Comparison of ENCODE assay signal across 18 mouse cellular contexts in genomic region chr9:47876557-47877206, GRCm38 (mm10).
DNase-seq lines count a peak whose midpoint lies in the region; ATAC-seq and TF ChIP-seq lines count a peak whose summit lies in the region.
"Had no signal": no experiment of that assay in that cellular context is flagged by ENCODE, and none has a peak within 500 bp of the region (broad histone marks: within the 10 kb centered on the region; RNA-seq: fewer than 3 reads in every experiment).

No protein-coding gene starts in this region.

- no peaks in the 10 kb centered on the region for H3K27me3 ChIP-seq in neural tube, embryonic 13.5 days
- H3K27me3 ChIP-seq in forebrain, embryonic 16.5 days (replicated peaks; ENCODE audit: control insufficient read depth, insufficient read depth, low read length), result no peaks in the 10 kb centered on the region
- H3K27me3 ChIP-seq in neural tube, embryonic 15.5 days (replicated peaks), result 0 out of 2 replicates have a peak, but pooled peaks cover 3% of the 10 kb centered on the region

- 50% methylated on average over 10 of the region's 10 CpGs for WGBS in neural tube, embryonic 13.5 days
- 14% methylated on average over 10 of the region's 10 CpGs for WGBS in forebrain, embryonic 16.5 days
- WGBS in neural tube, embryonic 15.5 days, result 35% methylated on average over 10 of the region's 10 CpGs

- H3K4me1 ChIP-seq in neural tube, embryonic 13.5 days (replicated peaks), result peaks cover 20% of the 10 kb centered on the region
- H3K4me1 ChIP-seq in forebrain, embryonic 16.5 days (replicated peaks; ENCODE audit: control insufficient read depth, insufficient read depth, low read length), result peaks cover 18% of the 10 kb centered on the region
- H3K4me1 ChIP-seq in neural tube, embryonic 15.5 days, result peaks cover 25% of the 10 kb centered on the region

- ATAC-seq in neural tube, embryonic 13.5 days (ENCODE audit: low read depth), result no peak
- peak; percentile 62; the same call in 1 of the 2 replicates for ATAC-seq in forebrain, embryonic 16.5 days
- ATAC-seq in neural tube, embryonic 15.5 days (ENCODE audit: low FRiP score), result no peak
- ATAC-seq: liver, postnatal 0 days had no signal

- no peaks in the 10 kb centered on the region for H3K36me3 ChIP-seq in neural tube, embryonic 13.5 days
- H3K36me3 ChIP-seq in forebrain, embryonic 16.5 days (ENCODE audit: control insufficient read depth, insufficient read depth), result no peaks in the 10 kb centered on the region
- H3K36me3 ChIP-seq in neural tube, embryonic 15.5 days, result no peaks in the 10 kb centered on the region
- H3K36me3 ChIP-seq: heart, embryonic 10.5 days had no signal

- H3K9me3 ChIP-seq in neural tube, embryonic 13.5 days, result no peaks in the 10 kb centered on the region
- H3K9me3 ChIP-seq in forebrain, embryonic 16.5 days (ENCODE audit: control insufficient read depth, low read length), result no peaks in the 10 kb centered on the region
- no peaks in the 10 kb centered on the region for H3K9me3 ChIP-seq in neural tube, embryonic 15.5 days (replicated peaks)
- H3K9me3 ChIP-seq: heart, embryonic 10.5 days had no signal

- no peak for DNase-seq in neural tube, embryonic 10.5 days (ENCODE audit: extremely low spot score, low spot score)
- peak; percentile 84 to 85 for DNase-seq in cerebellum, postnatal 10 days
- no peak for DNase-seq in gastrocnemius, adult 2 months
- DNase-seq in c-Kit-positive CD71-positive TER-119-positive erythroid progenitor cells, embryonic 14.5 days (ENCODE audit: low spot score), result no peak
- no peak for DNase-seq in lung, postnatal 10 days
- DNase-seq: gastrocnemius, postnatal 25 days; heart, postnatal 10 days; kidney, adult 2 months; kidney, postnatal 25 days; liver; liver, postnatal 0 days; lung, postnatal 36 days; right cerebral cortex, postnatal 4 days; thymus, postnatal 36 days had no signal

- TF ChIP-seq CTCF in gastrocnemius, adult 2 months (IDR thresholded peaks at IDR 0.05), result no peak

- H3K9ac ChIP-seq in neural tube, embryonic 13.5 days, result no peak overlapping the region
- H3K9ac ChIP-seq in forebrain, embryonic 16.5 days (replicated peaks; ENCODE audit: low read depth, low read length), result no peak overlapping the region
- H3K9ac ChIP-seq in neural tube, embryonic 15.5 days (replicated peaks), result no peak overlapping the region
- H3K9ac ChIP-seq: liver, postnatal 0 days had no signal

- H3K27ac ChIP-seq in neural tube, embryonic 13.5 days (replicated peaks), result peak overlapping the region; percentile 23
- peak overlapping the region; percentile 16; the same call in 1 of the 2 replicates for H3K27ac ChIP-seq in forebrain, embryonic 16.5 days (ENCODE audit: low read length)
- H3K27ac ChIP-seq in neural tube, embryonic 15.5 days (replicated peaks), result peak overlapping the region; percentile 18; the same call in 1 of the 2 replicates
- no peak overlapping the region for H3K27ac ChIP-seq in gastrocnemius, adult 2 months
- H3K27ac ChIP-seq: heart, embryonic 10.5 days had no signal

- no peak overlapping the region for H3K4me2 ChIP-seq in neural tube, embryonic 13.5 days
- no peak overlapping the region for H3K4me2 ChIP-seq in forebrain, embryonic 16.5 days (ENCODE audit: low read length)
- H3K4me2 ChIP-seq in neural tube, embryonic 15.5 days, result no peak overlapping the region

- H3K4me3 ChIP-seq in neural tube, embryonic 13.5 days, result no peak overlapping the region
- no peak overlapping the region for H3K4me3 ChIP-seq in forebrain, embryonic 16.5 days (replicated peaks; ENCODE audit: low read length)
- no peak overlapping the region for H3K4me3 ChIP-seq in neural tube, embryonic 15.5 days (replicated peaks)
- no peak overlapping the region for H3K4me3 ChIP-seq in gastrocnemius, adult 2 months
- H3K4me3 ChIP-seq: heart, embryonic 10.5 days had no signal

- intact Hi-C loops in gastrocnemius, adult 2 months (cut with DNase I), result no loop called here

Comparison
In these comparisons a context has a peak if more than half of its experiments do, and no peak if none do; other contexts are left out.
1. DNase-seq: peak in cerebellum, postnatal 10 days (2 of 2); none in neural tube, embryonic 10.5 days (single experiment), gastrocnemius, adult 2 months (single experiment), c-Kit-positive CD71-positive TER-119-positive erythroid progenitor cells, embryonic 14.5 days (single experiment) and lung, postnatal 10 days (single experiment).